Mouse (Mus musculus) thymus, adult 2 months (tissue): ENCODE measurements around the gene Rab40b.

ENCODE experiments used
- CTCF ChIP-seq: fragments of 200-500 bp; IDR thresholded peaks from 2 replicates; pipeline ENCODE4 v1.5.1; 2012; ENCODE audit warnings: mild to moderate bottlenecking, control low read depth, low read length, moderate library complexity, borderline replicate concordance; ENCODE audit not compliant: control insufficient read depth, poor library complexity, insufficient read depth; ENCODE audit errors: extremely low read depth
- POLR2A ChIP-seq: fragments of 200-500 bp; IDR thresholded peaks from 2 replicates; pipeline ENCODE4 v1.6.1; 2012; ENCODE audit warnings: mild to moderate bottlenecking, low read length, control low read depth, moderate library complexity; ENCODE audit not compliant: control insufficient read depth, poor library complexity, insufficient read depth; ENCODE audit errors: extremely low read depth

DNA sequence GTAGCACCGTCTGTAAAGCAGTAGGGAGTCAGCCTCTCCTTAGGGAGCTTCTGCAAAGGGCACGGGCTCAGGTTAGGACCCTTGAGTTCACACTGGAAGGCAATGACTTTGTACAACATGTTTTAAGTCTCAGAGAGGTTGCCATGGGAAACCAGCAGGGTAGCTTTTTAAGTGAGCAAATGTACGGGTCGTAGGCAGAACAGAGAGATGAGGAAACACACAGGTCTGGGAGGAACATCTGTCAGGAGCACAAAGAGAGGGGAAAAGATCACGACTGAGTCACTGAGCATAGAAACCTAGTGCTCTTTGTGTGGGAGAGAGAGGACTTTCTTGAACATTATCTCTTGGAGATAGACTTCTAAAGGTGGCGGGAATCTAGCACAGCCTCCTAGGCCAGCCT, 7.8 kb downstream of the Rab40b start:
- TF ChIP-seq CTCF (no peak), POLR2A (no peak)
